Comparison of ENCODE assay signal across 8 mouse cellular contexts in the genomic region with DNA sequence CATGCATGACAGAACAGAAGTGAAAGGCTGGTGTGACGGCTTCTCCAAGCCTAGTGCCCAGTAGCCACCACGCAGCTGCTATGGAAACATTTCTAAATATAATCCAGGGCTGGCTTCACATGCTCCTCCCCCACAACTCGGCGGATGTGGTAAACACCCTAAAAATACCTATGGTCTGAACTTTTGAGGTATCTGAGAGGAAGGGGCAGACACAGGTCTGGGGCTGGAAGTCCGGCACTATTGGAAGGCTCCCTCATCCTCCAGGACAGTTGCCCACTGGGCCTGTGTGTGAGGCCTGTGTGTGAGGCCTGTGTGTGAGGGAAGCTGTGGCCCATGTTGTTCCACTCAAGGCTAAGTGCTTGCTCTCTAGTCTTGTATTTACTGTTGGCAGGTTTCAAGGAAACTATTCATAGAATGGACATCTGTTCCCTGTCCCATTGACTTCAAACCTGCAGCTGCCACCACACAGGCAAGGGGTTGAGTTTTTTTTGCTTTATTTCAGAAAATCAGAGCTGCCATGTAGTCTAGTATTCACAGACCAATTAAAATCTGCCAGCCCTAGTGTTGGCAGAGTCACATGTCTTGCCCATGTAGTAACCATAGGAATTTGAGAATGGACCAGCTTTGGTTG. TPM values are rescaled to one million over a fixed set of nuclear protein-coding genes. Genes with fewer than 3 reads are reported as not detected.
DNase-seq lines count a peak whose midpoint lies in the region; ATAC-seq and TF ChIP-seq lines count a peak whose summit lies in the region.

No protein-coding gene starts in this region.

- H3K27me3 ChIP-seq in liver, postnatal 0 days (ENCODE audit: insufficient read depth, low read length), result no peaks in the 10 kb centered on the region
- no peaks in the 10 kb centered on the region for H3K27me3 ChIP-seq in forebrain, embryonic 15.5 days
- H3K27me3 ChIP-seq in lung, embryonic 16.5 days (ENCODE audit: control insufficient read depth, insufficient read depth, low read depth, low read length), result no peaks in the 10 kb centered on the region

- TF ChIP-seq EP300 in liver, postnatal 0 days (IDR thresholded peaks at IDR 0.05; ENCODE audit: low read depth), result no peak

- no peak for TF ChIP-seq CTCF in liver, postnatal 0 days (IDR thresholded peaks at IDR 0.05; ENCODE audit: low read depth)

- H3K9ac ChIP-seq in liver, postnatal 0 days (replicated peaks), result no peak overlapping the region
- H3K9ac ChIP-seq in forebrain, embryonic 15.5 days (replicated peaks), result no peak overlapping the region
- no peak overlapping the region for H3K9ac ChIP-seq in lung, embryonic 16.5 days (ENCODE audit: low read length)

- DNase-seq in liver, postnatal 0 days, result peak; percentile 45
- no peak for DNase-seq in liver
- DNase-seq in heart, postnatal 36 days, result peak; percentile 50 to 74
- peak; percentile 86 to 88 for DNase-seq in spleen, postnatal 36 days (ENCODE audit: low spot score in 2 of 2)
- DNase-seq in cerebellum, postnatal 14 days, result no peak
- DNase-seq in adrenal gland, adult 2 months, result no peak

- ATAC-seq in liver, postnatal 0 days, result peak; percentile 53; the same call in 1 of the 2 replicates
- peak; percentile 23; the same call in 1 of the 2 replicates for ATAC-seq in forebrain, embryonic 15.5 days (replicated peaks)
- ATAC-seq in lung, embryonic 16.5 days (ENCODE audit: low read depth), result peak; percentile 53

- peaks cover 12% of the 10 kb centered on the region for H3K36me3 ChIP-seq in liver, postnatal 0 days (replicated peaks; ENCODE audit: insufficient read depth, low read length)
- peaks cover 11% of the 10 kb centered on the region for H3K36me3 ChIP-seq in forebrain, embryonic 15.5 days
- H3K36me3 ChIP-seq in lung, embryonic 16.5 days (ENCODE audit: control insufficient read depth, insufficient read depth, low read length), result peaks cover 6% of the 10 kb centered on the region; the same call in 1 of the 2 replicates

- no peak overlapping the region for H3K4me3 ChIP-seq in liver, postnatal 0 days (ENCODE audit: low read depth, low read length)
- no peak overlapping the region for H3K4me3 ChIP-seq in forebrain, embryonic 15.5 days
- no peak overlapping the region for H3K4me3 ChIP-seq in lung, embryonic 16.5 days (ENCODE audit: low read length)

- intact Hi-C loops in heart, postnatal 36 days (cut with DNase I), result no loop called here

- H3K4me2 ChIP-seq in liver, postnatal 0 days (ENCODE audit: low read depth, low read length), result no peak overlapping the region
- no peak overlapping the region for H3K4me2 ChIP-seq in forebrain, embryonic 15.5 days (replicated peaks)
- no peak overlapping the region for H3K4me2 ChIP-seq in lung, embryonic 16.5 days (ENCODE audit: low read depth, low read length)

- WGBS in liver, postnatal 0 days (ENCODE audit: insufficient replicate concordance), result 37% methylated on average over 5 of the region's 5 CpGs
- 69% methylated on average over 5 of the region's 5 CpGs for WGBS in forebrain, embryonic 15.5 days
- WGBS in lung, embryonic 16.5 days, result 40% methylated on average over 5 of the region's 5 CpGs

- no peaks in the 10 kb centered on the region for H3K9me3 ChIP-seq in liver, postnatal 0 days (ENCODE audit: low read length)
- H3K9me3 ChIP-seq in forebrain, embryonic 15.5 days, result no peaks in the 10 kb centered on the region
- no peaks in the 10 kb centered on the region for H3K9me3 ChIP-seq in lung, embryonic 16.5 days (ENCODE audit: control insufficient read depth, low read length)

- peaks cover 9% of the 10 kb centered on the region; the same call in 1 of the 2 replicates for H3K4me1 ChIP-seq in liver, postnatal 0 days (ENCODE audit: insufficient read depth)
- H3K4me1 ChIP-seq in forebrain, embryonic 15.5 days, result peaks cover 37% of the 10 kb centered on the region
- peaks cover 24% of the 10 kb centered on the region for H3K4me1 ChIP-seq in lung, embryonic 16.5 days (replicated peaks; ENCODE audit: control insufficient read depth, insufficient read depth, low read length)

- H3K27ac ChIP-seq in liver, postnatal 0 days (ENCODE audit: low read depth), result peak overlapping the region; percentile 56
- H3K27ac ChIP-seq in forebrain, embryonic 15.5 days (replicated peaks), result peak overlapping the region; percentile 31
- peak overlapping the region; percentile 72 for H3K27ac ChIP-seq in lung, embryonic 16.5 days (ENCODE audit: low read length)

RNA-seq across cellular contexts. Expression of gene Sept11, which starts 43.8 kb away (rescaled TPM):
- polyA plus RNA-seq in liver, postnatal 0 days (2015; fragmentation: Nextera tagmentation; extraction: Ambion mirVana), result 12.1 and 12.2 TPM in 2 replicates
- polyA plus RNA-seq in forebrain, embryonic 15.5 days (2015; fragmentation: Nextera tagmentation; extraction: Ambion mirVana), result 174 and 180 TPM in 2 replicates
- total RNA-seq in heart, postnatal 36 days (2021), result 10 to 100 TPM; 29.9 to 32.5 TPM
- polyA plus RNA-seq in lung, embryonic 16.5 days (2015; fragmentation: Nextera tagmentation; extraction: Ambion mirVana), result 142 and 157 TPM in 2 replicates
- 10 to 100 TPM; 41.3 to 51.4 TPM for total RNA-seq in adrenal gland, adult 2 months (2021)
- 8.4 and 9.4 TPM in 2 replicates for polyA plus RNA-seq in adrenal gland, adult 2 months (2012; rRNA removed)

Comparison
In these comparisons a context has a peak if more than half of its experiments do, and no peak if none do; other contexts are left out.
1. DNase-seq: peak in liver, postnatal 0 days (single experiment), heart, postnatal 36 days (2 of 2) and spleen, postnatal 36 days (2 of 2); none in liver (single experiment), cerebellum, postnatal 14 days (0 of 2) and adrenal gland, adult 2 months (single experiment).
2. RNA of gene Sept11, which starts 43.8 kb away (polyA plus RNA-seq): 174 to 180 TPM in forebrain, embryonic 15.5 days and 142 to 157 TPM in lung, embryonic 16.5 days; 12.1 to 12.2 TPM in liver, postnatal 0 days and 8.4 to 9.4 TPM in adrenal gland, adult 2 months; every median in the first group is over 10 times any median in the second.
3. Peak in every context shown above with its lines, with median percentiles within 50 percentile points of each other: ATAC-seq and H3K27ac ChIP-seq.